Mouse (Mus musculus) heart, adult 2 months (tissue): ENCODE measurements around the gene 4930519P11Rik.

Experiments used
- CTCF ChIP-seq: fragments of 200-600 bp; IDR thresholded peaks from 2 replicates; pipeline ENCODE4 v1.8.1; 2022; ENCODE audit warnings: antibody characterized with exemption, mild to moderate bottlenecking, moderate library complexity
- POLR2A ChIP-seq: fragments of 200-500 bp; IDR thresholded peaks from 2 replicates; pipeline ENCODE4 v1.6.1; 2011; ENCODE audit warnings: mild to moderate bottlenecking, low read depth, low read length, control low read depth; ENCODE audit not compliant: insufficient read depth

DNA sequence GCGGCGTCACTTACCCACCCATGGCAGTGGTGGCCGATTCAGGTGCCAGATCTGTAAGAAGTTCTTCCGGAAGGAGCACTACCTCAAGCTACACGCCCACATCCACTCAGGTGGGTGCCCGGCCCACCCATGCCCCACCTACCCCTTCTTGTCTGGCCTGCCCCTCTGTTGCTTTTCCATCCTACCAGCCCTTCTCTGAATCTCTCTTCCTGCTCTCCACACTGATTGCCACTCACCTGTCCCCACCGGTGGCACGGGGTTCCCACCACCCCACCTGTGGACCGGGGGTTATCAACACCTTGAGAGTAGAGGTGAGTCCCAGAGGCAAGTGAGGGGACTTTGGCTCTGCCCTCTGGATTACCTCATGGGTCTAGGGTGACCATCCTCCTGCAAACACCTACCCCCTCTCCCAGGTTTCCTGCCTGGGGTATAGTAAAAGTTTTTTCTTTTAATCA lies 28.8 kb upstream of the 4930519P11Rik start:
- no peak for TF ChIP-seq CTCF
- TF ChIP-seq POLR2A, result no peak
